Mouse (Mus musculus) ovary, postnatal 14 days (tissue): ENCODE data around the gene Ube2b.

ENCODE experiments used
- DNase-seq: peaks from one replicate; pipeline ENCODE4 v3.0.0; 2022; ENCODE audit warnings: low spot score

Ube2b gene

DNA sequence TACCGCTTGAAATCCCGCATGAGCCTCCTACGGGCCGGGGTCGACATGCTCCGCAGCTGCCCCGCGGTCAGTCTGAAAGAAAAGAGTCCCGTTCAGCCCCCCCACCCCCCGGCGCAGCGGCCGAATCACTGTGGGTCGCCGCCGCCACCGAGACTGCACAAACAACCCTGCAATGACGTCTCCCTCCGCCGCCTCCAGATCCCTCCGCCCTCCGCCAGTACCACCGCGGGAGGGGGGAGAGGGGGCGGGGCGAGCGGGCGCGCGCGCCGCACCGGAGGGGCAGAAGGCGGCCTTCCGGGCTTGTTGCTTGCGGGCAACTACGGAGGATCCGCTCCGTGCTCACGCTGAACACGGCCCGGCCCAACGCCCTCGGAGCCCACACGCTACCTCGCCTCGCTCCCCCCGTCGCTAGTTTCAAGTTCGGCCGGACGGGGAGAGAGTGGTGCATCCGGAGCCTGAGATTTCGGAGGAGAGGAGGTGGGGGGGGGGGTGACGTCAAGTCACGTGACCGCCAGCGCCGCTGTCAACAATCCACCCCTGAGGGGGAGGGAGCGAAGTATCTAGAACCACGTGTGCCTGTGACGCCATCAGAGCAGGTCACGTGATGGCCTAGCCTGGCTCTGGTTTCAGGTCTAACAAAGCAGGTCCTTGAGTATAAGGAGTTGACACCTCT, at the start of gene Ube2b:
Gene Ube2b (minus strand): TSS at position 473 of the 673 bp plus-strand sequence.
- peak; percentile 91 for DNase-seq

DNA sequence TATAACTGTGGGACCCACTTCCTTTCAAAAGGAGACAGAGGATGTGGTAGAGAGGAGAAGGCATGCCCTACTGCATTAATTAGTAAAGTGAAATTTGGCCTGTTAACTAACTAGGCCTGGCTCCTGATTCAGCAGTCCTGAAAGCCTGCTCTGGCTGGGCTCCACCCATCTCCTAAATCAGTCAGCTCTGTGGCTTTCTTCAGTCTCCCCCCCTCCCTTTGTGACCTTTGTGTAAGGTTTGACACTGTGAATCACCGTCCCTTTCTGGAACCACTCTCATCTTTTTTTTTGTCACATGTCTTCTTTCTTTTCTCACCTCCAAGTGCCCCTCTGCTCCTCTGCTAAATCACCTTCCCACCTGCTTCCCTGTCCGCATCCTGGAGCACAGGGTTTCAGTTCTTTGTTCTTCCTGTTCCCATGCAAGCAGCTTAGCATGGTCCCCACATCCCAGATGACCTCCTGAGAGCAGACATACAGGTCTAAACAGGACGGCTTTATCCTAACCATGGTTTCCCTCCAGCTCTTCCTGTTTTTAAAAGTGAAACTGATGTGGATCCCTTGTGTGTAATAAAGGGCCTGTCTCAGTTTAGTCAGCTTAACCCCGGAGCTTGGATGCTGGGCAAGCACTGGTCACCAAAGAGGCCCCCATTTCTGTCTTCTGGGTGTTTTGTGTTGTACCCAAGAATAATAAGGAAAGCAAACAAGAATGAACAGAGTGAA, 46.0 kb upstream of the Ube2b start:
- no peak for DNase-seq

GRCm38 (mm10) chr11:52044156-52044555, 43.6 kb upstream of the Ube2b start:
- DNase-seq = no peak

GRCm38 (mm10) chr11:52043224-52043623, 42.7 kb upstream of the Ube2b start:
- no peak for DNase-seq

- DNase-seq = no peak
Measured at GRCm38 (mm10) chr11:52037659-52038058, 37.1 kb upstream of the Ube2b start.

GRCm38 (mm10) chr11:52035905-52036304, 35.3 kb upstream of the Ube2b start:
- DNase-seq = no peak

DNA sequence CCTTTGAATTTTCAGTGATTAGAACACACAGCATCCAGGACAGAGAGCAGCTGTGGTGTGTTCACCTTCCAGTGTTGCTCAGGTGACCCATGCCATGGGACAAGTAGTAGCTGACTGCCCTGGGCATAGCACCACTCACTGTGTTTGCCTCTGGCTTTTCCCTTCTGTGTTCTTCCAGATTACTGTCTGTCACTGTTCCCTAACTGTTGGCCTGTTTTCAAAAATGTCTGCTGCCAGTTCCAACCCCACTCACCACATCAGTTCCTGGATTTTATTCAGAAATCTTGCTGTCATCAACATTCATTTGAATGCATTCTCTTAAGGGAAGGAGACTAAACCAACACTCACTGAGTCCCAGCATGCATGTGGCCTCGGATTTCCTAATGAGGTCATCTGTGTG, 33.4 kb upstream of the Ube2b start:
- DNase-seq = no peak

GRCm38 (mm10) chr11:52032356-52032755, 31.8 kb upstream of the Ube2b start:
- DNase-seq = no peak

GRCm38 (mm10) chr11:52018217-52018616, 17.7 kb upstream of the Ube2b start:
- no peak for DNase-seq

GRCm38 (mm10) chr11:52011541-52011940, 11.0 kb upstream of the Ube2b start:
- no peak for DNase-seq

DNA sequence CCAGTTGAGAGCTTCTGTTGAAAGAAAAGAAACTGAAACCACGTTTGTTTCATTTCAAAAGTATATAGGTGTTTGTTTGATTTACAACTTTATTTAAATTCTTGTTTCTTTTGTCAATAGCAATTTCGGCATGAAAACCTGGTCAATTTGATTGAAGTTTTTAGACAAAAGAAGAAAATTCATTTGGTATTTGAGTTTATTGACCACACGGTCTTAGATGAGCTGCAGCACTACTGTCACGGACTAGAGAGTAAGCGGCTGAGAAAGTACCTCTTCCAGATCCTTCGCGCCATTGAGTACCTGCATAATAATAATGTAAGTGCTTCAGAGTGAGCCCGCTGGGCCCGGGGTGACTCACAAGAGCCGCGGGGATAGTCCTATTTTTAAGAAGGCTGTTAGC, 10.4 kb upstream of the Ube2b start:
- no peak for DNase-seq

- DNase-seq = no peak
Measured at GRCm38 (mm10) chr11:52005586-52005985, 5.0 kb upstream of the Ube2b start.

DNA sequence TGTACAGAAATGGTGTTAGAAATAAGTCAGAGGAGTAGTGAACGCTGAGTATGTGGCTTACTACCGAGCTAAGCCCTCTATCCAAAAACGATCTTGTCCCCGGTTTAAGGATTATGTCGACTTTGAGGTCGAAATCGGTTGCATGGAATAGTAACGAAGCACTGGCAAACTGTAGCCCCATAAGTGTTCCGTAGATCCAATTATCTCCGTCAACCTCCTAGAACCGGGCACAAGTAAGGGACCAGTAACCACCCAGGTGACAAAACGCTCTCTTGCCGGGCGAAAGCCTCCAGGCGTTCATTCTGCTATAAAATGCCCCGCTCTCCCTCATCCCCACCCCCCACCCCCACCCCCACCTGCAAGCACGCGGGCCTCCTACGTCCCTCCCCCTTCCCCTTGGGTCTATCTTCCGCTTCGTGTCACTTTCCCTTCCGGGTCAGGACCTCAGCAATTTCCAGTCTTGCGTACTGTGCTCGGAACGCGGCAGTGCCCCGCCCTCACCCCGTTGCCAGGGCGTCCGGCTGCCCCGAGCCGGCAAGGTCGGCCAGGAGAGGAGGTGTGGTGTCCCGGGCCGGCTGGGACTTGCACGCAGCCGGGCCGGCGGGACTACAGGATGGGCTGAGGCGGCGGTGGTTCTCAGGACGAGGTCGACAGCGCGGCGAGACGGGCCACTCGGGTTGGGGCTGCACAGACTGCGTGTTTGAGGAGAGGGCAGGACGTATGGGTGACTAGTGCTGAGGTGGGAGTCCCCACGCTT, 3.4 kb upstream of the Ube2b start, which contains the start of gene Cdkl3:
Gene Cdkl3 (plus strand): TSS at position 450 of the 757 bp plus-strand sequence.
- peak; percentile 81 for DNase-seq

DNA sequence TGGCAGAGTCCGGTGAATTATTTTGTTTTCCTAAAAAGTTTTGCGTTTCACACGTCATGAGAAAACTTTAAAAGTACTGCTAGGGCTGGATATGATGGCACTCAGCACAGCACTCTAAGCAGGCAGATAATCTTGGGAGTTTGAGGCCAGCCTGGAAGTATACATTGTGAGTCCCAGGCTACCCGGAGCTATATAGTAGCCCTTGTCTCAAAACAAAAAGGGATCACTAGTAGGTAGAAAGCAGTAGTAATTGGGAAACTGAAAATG, 2.9 kb upstream of the Ube2b start:
- DNase-seq = no peak

DNA sequence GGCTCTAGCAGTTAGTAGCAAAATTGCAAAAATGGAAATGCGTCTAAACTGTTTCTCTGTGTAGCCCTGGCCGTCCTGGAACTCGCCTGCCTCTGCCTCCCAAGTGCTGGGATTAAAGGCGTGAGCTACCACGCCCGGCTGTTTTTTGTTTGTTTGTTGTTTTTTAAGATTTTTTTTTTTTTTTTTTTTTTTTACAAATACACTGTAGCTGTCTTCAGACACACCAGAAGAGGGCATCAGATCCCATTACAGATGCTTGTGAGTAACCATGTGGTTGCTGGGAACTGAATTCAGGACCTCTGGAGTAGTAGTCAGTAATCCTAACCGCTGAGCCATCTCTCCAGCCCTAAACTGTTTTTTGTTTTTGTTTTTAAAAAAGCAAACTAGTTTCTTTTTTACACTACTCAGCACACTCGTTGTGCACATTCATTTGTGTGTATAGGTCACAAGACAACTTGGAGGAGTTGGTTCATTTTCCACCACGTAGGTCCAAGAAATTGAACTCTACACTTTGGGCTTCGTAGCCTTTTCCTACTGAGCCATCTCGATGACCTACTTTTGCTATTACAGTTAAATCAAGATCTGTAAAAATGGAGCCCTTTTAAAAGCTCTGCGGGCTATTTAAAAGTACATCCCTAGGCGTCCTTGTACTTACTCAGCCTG, 2.4 kb upstream of the Ube2b start:
- DNase-seq = no peak

- DNase-seq = no peak
Measured at GRCm38 (mm10) chr11:52001861-52002260, 1.3 kb upstream of the Ube2b start.

DNA sequence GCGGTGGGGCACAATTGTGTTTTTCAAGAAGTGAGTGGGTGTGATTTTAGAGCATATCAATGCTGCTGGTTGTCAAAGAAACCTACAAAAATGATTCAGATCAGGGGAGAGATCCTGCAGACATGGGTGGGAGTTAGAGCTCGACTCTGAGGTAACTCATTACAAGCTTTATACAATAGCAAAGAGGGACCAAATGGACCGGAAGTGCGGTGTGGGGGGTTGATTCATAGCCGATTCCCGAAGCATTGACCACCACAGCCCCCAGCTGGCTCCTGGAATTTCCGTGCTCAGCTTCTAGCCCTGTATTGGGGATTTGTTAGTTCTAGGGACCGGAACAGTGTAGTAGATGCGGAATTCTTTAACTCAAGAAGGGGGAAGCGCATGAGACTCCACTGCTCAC, 779 bp upstream of the Ube2b start:
- DNase-seq = no peak

- peak; percentile 54 for DNase-seq
Measured at GRCm38 (mm10) chr11:51999611-52000289, 812 bp downstream of the Ube2b start.

- no peak for DNase-seq
Measured at GRCm38 (mm10) chr11:51971644-51972043, 28.9 kb downstream of the Ube2b start.

DNA sequence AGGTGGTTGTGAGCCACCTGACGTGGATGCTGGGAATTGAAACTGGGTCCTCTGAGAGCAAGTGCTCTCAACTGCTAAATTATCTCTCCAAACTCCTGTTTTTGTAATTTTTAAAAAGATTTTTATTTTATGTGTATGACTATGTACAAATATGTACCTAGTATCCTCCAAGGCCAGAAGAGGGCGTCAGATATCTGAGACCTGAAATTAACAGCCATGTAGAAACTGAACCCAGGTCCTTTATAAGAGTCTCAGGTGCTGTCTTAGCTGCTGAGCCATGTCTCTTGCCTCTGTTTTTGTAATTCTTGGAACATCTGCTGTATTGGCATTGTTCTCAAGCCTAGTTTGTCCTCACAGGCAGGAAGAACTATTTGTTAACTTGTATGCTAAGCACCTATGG, 31.1 kb downstream of the Ube2b start:
- DNase-seq = no peak

DNA sequence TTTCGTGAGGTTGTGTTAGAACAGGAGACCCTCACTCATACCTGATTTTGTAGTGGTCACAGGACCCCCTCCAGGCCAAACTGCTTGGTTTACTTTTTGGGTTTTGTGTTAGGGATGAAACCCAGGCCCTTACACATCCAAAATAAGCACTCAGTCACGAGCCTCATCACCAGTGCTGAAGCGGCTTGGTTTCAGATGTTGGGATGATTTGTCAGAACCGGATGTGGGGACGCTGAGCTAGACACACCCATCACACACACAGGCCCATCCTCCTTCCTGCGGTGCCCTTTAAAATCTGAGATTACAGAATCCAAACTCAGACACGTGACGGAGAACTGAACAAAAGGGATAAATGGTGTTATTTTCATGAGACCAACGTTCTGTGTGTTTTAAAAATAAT, 31.7 kb downstream of the Ube2b start:
- no peak for DNase-seq
